ENCODE assay signal across 30 mouse cellular contexts in the genomic region with DNA sequence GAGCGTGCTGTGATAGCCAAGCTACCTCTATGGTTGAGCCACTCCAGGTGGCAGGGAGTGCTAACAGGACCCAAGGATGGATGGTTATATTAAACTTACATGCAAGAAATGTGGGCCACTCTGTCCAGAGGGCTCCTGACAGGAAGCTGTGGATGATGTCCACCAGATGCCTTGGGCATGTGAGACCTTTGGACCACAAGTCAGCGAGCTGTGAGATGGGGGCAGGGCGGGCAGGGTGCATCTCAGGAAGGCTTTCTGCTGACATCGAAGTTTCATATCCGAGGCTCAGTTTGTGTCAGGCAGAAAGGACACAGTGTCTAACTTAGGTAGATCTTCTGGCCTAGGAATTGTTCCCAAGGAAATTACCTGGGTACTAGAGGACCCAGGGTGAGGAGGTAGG.
DNase-seq lines count a peak whose midpoint lies in the region; ATAC-seq lines count a peak whose summit lies in the region.
"Had no signal": no experiment of that assay in that cellular context is flagged by ENCODE, and none has a peak within 500 bp of the region (broad histone marks: within the 10 kb centered on the region; RNA-seq: fewer than 3 reads in every experiment).

No protein-coding gene starts in this region.

- H3K27me3 ChIP-seq in kidney, embryonic 14.5 days (ENCODE audit: control insufficient read depth, insufficient read depth, low read length): no peaks in the 10 kb centered on the region
- peaks cover 3% of the 10 kb centered on the region; the same call in 1 of the 2 replicates for H3K27me3 ChIP-seq in kidney, embryonic 15.5 days
- H3K27me3 ChIP-seq in forebrain, embryonic 15.5 days: no peaks in the 10 kb centered on the region
- H3K27me3 ChIP-seq: heart, embryonic 13.5 days; hindbrain, embryonic 15.5 days; intestine, embryonic 15.5 days; lung, embryonic 15.5 days; megakaryocyte, embryonic 14.5 days; neural tube, embryonic 12.5 days; Patski had no signal

- H3K4me2 ChIP-seq in kidney, embryonic 14.5 days (replicated peaks; ENCODE audit: low read depth, low read length): no peak overlapping the region
- no peak overlapping the region for H3K4me2 ChIP-seq in kidney, embryonic 15.5 days
- no peak overlapping the region for H3K4me2 ChIP-seq in forebrain, embryonic 15.5 days (replicated peaks)
- H3K4me2 ChIP-seq: heart, embryonic 13.5 days; hindbrain, embryonic 15.5 days; intestine, embryonic 15.5 days; limb, embryonic 13.5 days; liver, embryonic 11.5 days; lung, embryonic 15.5 days; midbrain, embryonic 12.5 days; neural tube, embryonic 12.5 days had no signal

- H3K36me3 ChIP-seq in kidney, embryonic 14.5 days (ENCODE audit: control insufficient read depth, insufficient read depth, low read length): no peaks in the 10 kb centered on the region
- no peaks in the 10 kb centered on the region for H3K36me3 ChIP-seq in kidney, embryonic 15.5 days
- H3K36me3 ChIP-seq in forebrain, embryonic 15.5 days: no peaks in the 10 kb centered on the region
- H3K36me3 ChIP-seq: heart, embryonic 13.5 days; hindbrain, embryonic 10.5 days; hindbrain, embryonic 15.5 days; intestine, embryonic 15.5 days; limb, embryonic 13.5 days; lung, embryonic 15.5 days; midbrain, embryonic 12.5 days; neural tube, embryonic 12.5 days had no signal

- H3K4me1 ChIP-seq in kidney, embryonic 14.5 days (ENCODE audit: control insufficient read depth, insufficient read depth, low read length): no peaks in the 10 kb centered on the region
- H3K4me1 ChIP-seq in kidney, embryonic 15.5 days: peaks cover 14% of the 10 kb centered on the region
- H3K4me1 ChIP-seq in forebrain, embryonic 15.5 days: peaks cover 28% of the 10 kb centered on the region
- H3K4me1 ChIP-seq: megakaryocyte, embryonic 14.5 days had no signal

- no peak overlapping the region for H3K27ac ChIP-seq in kidney, embryonic 14.5 days (ENCODE audit: low read depth, low read length)
- no peak overlapping the region for H3K27ac ChIP-seq in kidney, embryonic 15.5 days
- no peak overlapping the region for H3K27ac ChIP-seq in forebrain, embryonic 15.5 days (replicated peaks)
- H3K27ac ChIP-seq: gastrocnemius, adult 2 months; heart, adult 2 months; heart, embryonic 13.5 days; hindbrain, embryonic 10.5 days; hindbrain, embryonic 15.5 days; intestine, embryonic 15.5 days; limb, embryonic 13.5 days; lung, embryonic 15.5 days; midbrain, embryonic 12.5 days; neural tube, embryonic 12.5 days had no signal

- H3K4me3 ChIP-seq in kidney, embryonic 14.5 days (ENCODE audit: low read length): no peak overlapping the region
- H3K4me3 ChIP-seq in kidney, embryonic 15.5 days (replicated peaks): no peak overlapping the region
- no peak overlapping the region for H3K4me3 ChIP-seq in forebrain, embryonic 15.5 days
- H3K4me3 ChIP-seq: gastrocnemius, adult 2 months; heart, adult 2 months; heart, embryonic 13.5 days; hindbrain, embryonic 10.5 days; hindbrain, embryonic 15.5 days; intestine, embryonic 15.5 days; limb, embryonic 13.5 days; lung, embryonic 15.5 days; megakaryocyte, embryonic 14.5 days; midbrain, embryonic 12.5 days; myocyte; neural tube, embryonic 12.5 days had no signal

- H3K9me3 ChIP-seq in kidney, embryonic 14.5 days (ENCODE audit: control insufficient read depth, low read length): no peaks in the 10 kb centered on the region
- no peaks in the 10 kb centered on the region for H3K9me3 ChIP-seq in kidney, embryonic 15.5 days (replicated peaks)
- H3K9me3 ChIP-seq in forebrain, embryonic 15.5 days: no peaks in the 10 kb centered on the region
- H3K9me3 ChIP-seq: heart, embryonic 13.5 days; hindbrain, embryonic 10.5 days; hindbrain, embryonic 15.5 days; intestine, embryonic 15.5 days; lung, embryonic 15.5 days; midbrain, embryonic 12.5 days; neural tube, embryonic 12.5 days had no signal

- DNase-seq in kidney, adult 11 months: peak; percentile 82
- peak; percentile 79 to 92 for DNase-seq in kidney, postnatal 25 days
- DNase-seq in spleen, adult 18-20 months: no peak
- no peak for DNase-seq in thymus, postnatal 14 days
- DNase-seq: adrenal gland, postnatal 10 days; cerebellum, adult 8-10 months; cerebellum, postnatal 25 days; gastrocnemius, adult 2 months; gastrocnemius, postnatal 36 days; heart, adult 2 months; heart, postnatal 10 days; lung, postnatal 36 days; right cerebral cortex, adult 18-20 months; thymus, adult 2 months had no signal

- H3K9ac ChIP-seq in kidney, embryonic 14.5 days (ENCODE audit: low read depth, low read length): no peak overlapping the region
- H3K9ac ChIP-seq in kidney, embryonic 15.5 days: no peak overlapping the region
- H3K9ac ChIP-seq in forebrain, embryonic 15.5 days (replicated peaks): no peak overlapping the region
- H3K9ac ChIP-seq: heart, embryonic 13.5 days; hindbrain, embryonic 15.5 days; intestine, embryonic 15.5 days; limb, embryonic 13.5 days; lung, embryonic 15.5 days; midbrain, embryonic 12.5 days; neural tube, embryonic 12.5 days had no signal

- ATAC-seq in kidney, embryonic 14.5 days (ENCODE audit: low FRiP score, low TSS enrichment): no peak
- peak; percentile 66; the same call in 1 of the 2 replicates for ATAC-seq in kidney, embryonic 15.5 days (replicated peaks; ENCODE audit: low FRiP score)
- no peak for ATAC-seq in forebrain, embryonic 15.5 days (replicated peaks)
- ATAC-seq: forebrain, embryonic 14.5 days; intestine, embryonic 15.5 days; Patski had no signal

- WGBS in kidney, embryonic 14.5 days: 54% methylated on average over 5 of the region's 5 CpGs
- WGBS in kidney, embryonic 15.5 days: 48% methylated on average over 5 of the region's 5 CpGs
- 80% methylated on average over 5 of the region's 5 CpGs for WGBS in forebrain, embryonic 15.5 days

Comparison
In these comparisons a context has a peak if more than half of its experiments do, and no peak if none do; other contexts are left out.
1. DNase-seq: peak in kidney, adult 11 months (single experiment) and kidney, postnatal 25 days (2 of 2); none in spleen, adult 18-20 months (0 of 2) and thymus, postnatal 14 days (single experiment).